Mouse (Mus musculus) intestine, embryonic 14.5 days (tissue): Measurements from ENCODE around the gene Rnaseh2c. TPM values are rescaled to one million over a fixed set of nuclear protein-coding genes. Genes with fewer than 3 reads are reported as not detected.

Source experiments
- ATAC-seq: fragments of 200-750 bp; cut with Nextera tagmentation; replicated peaks from 2 replicates; pipeline ENCODE4 v1.8.0; 2017; ENCODE audit warnings: low read depth, moderate number of reproducible peaks, moderate TSS enrichment, moderate library complexity; ENCODE audit not compliant: low FRiP score, low TSS enrichment
- DNase-seq: peaks from one replicate; pipeline ENCODE4 v3.0.0-alpha.2; 2018; ENCODE audit warnings: low spot score
- H3K27ac ChIP-seq: fragments of 300-500 bp; sonication (generic); 2 replicates; pipeline ENCODE4 v1.5.1; 2014; ENCODE audit warnings: low read depth, mild to moderate bottlenecking, control low read depth
- H3K27me3 ChIP-seq: fragments of 300-500 bp; sonication (generic); replicated peaks from 2 replicates; pipeline ENCODE4 v1.6.1; 2014; ENCODE audit warnings: low read length, control low read depth; ENCODE audit not compliant: control insufficient read depth, insufficient read depth
- H3K36me3 ChIP-seq: fragments of 300-500 bp; sonication (generic); 2 replicates; pipeline ENCODE4 v1.6.1; 2014; ENCODE audit warnings: low read length, control low read depth; ENCODE audit not compliant: control insufficient read depth, insufficient read depth
- H3K4me1 ChIP-seq: fragments of 300-500 bp; sonication (generic); replicated peaks from 2 replicates; pipeline ENCODE4 v1.6.1; 2014; ENCODE audit warnings: low read length, control low read depth, mixed read lengths; ENCODE audit not compliant: control insufficient read depth, insufficient read depth
- H3K4me2 ChIP-seq: fragments of 300-500 bp; sonication (generic); 2 replicates; pipeline ENCODE4 v1.6.1; 2014; ENCODE audit warnings: low read length
- H3K4me3 ChIP-seq: fragments of 300-500 bp; sonication (generic); 2 replicates; pipeline ENCODE4 v1.5.1; 2014; ENCODE audit warnings: low read depth, low read length, control low read depth, mixed read lengths
- H3K9ac ChIP-seq: fragments of 300-500 bp; sonication (generic); 2 replicates; pipeline ENCODE4 v1.6.1; 2014; ENCODE audit warnings: mild to moderate bottlenecking, low read length
- H3K9me3 ChIP-seq: fragments of 300-500 bp; sonication (generic); 2 replicates; pipeline ENCODE4 v1.6.1; 2016; ENCODE audit warnings: low read length, control low read depth; ENCODE audit not compliant: control insufficient read depth
- WGBS: fragments of 180-500 bp; shearing (Covaris S2); extraction: QIAGEN DNeasy Blood & Tissue Kit; methylation state at CpG from one replicate; pipeline ENCODE4 v1.1.7; 2014; 5-methylcytosine and 5-hydroxymethylcytosine counted together
- polyA plus RNA-seq: library from polyadenylated mRNA; unstranded; fragments of >200 nt; fragmentation: Nextera tagmentation; extraction: Ambion mirVana; gene quantifications from 2 replicates; pipeline ENCODE4 v1.2.1, GENCODE M21; 2014

The Rnaseh2c gene
- polyA plus RNA-seq, 1 experiment from 2014 or later, result 131 TPM

GRCm38 (mm10) chr19:5645280-5645679 is 43.6 kb downstream of the Rnaseh2c start:
- no peak overlapping the region for H3K9ac ChIP-seq
- H3K4me1 ChIP-seq, result peaks cover 15% of the 10 kb centered on the region
- H3K9me3 ChIP-seq, result no peaks in the 10 kb centered on the region
- H3K36me3 ChIP-seq, result peaks cover 76% of the 10 kb centered on the region
- H3K27me3 ChIP-seq, result no peaks in the 10 kb centered on the region
- H3K27ac ChIP-seq, result no peak overlapping the region
- ATAC-seq (no peak), DNase-seq (no peak)
- no peak overlapping the region for H3K4me3 ChIP-seq
- WGBS, result 93% methylated on average over 9 of the region's 9 CpGs
- no peak overlapping the region for H3K4me2 ChIP-seq

GRCm38 (mm10) chr19:5646731-5647330 is 45.2 kb downstream of the Rnaseh2c start:
- H3K4me3 ChIP-seq, result no peak overlapping the region
- DNase-seq, result no peak
- H3K27me3 ChIP-seq, result no peaks in the 10 kb centered on the region
- H3K9ac ChIP-seq, result no peak overlapping the region
- 89% methylated on average over 8 of the region's 8 CpGs for WGBS
- no peaks in the 10 kb centered on the region for H3K9me3 ChIP-seq
- ATAC-seq, result no peak
- H3K4me2 ChIP-seq, result no peak overlapping the region
- H3K4me1 ChIP-seq, result peaks cover 15% of the 10 kb centered on the region
- H3K36me3 ChIP-seq, result peaks cover 69% of the 10 kb centered on the region
- H3K27ac ChIP-seq, result no peak overlapping the region

- WGBS, result 88% methylated on average over 6 of the region's 6 CpGs
- no peak overlapping the region for H3K4me3 ChIP-seq
- no peaks in the 10 kb centered on the region for H3K27me3 ChIP-seq
- no peak for DNase-seq
- peaks cover 66% of the 10 kb centered on the region for H3K36me3 ChIP-seq
- peak overlapping the region; percentile 86; the same call in 1 of the 2 replicates for H3K27ac ChIP-seq
- no peak overlapping the region for H3K9ac ChIP-seq
- H3K4me2 ChIP-seq, result no peak overlapping the region
- no peak for ATAC-seq
- no peaks in the 10 kb centered on the region for H3K9me3 ChIP-seq
- peaks cover 15% of the 10 kb centered on the region for H3K4me1 ChIP-seq
Measured at GRCm38 (mm10) chr19:5647791-5648190, 46.1 kb downstream of the Rnaseh2c start.

- Histone ChIP-seq H3K27ac (peak overlapping the region; percentile 86), H3K36me3 (peaks cover 59% of the 10 kb centered on the region)
- WGBS, result 9% methylated on average over 26 of the region's 26 CpGs
Measured at GRCm38 (mm10) chr19:5648401-5649297, 47.0 kb downstream of the Rnaseh2c start.

GRCm38 (mm10) chr19:5649298-5649741 is 47.6 kb downstream of the Rnaseh2c start:
- peak overlapping the region; percentile 64 for H3K4me2 ChIP-seq
- ATAC-seq (no peak), DNase-seq (no peak)
- H3K4me1 ChIP-seq, result peaks cover 15% of the 10 kb centered on the region
- H3K27ac ChIP-seq, result peak overlapping the region; percentile 86; the same call in 1 of the 2 replicates
- H3K27me3 ChIP-seq, result peaks cover 1% of the 10 kb centered on the region; the same call in 1 of the 2 replicates
- peaks cover 53% of the 10 kb centered on the region for H3K36me3 ChIP-seq
- peak overlapping the region; percentile 31 for H3K4me3 ChIP-seq
- H3K9me3 ChIP-seq, result no peaks in the 10 kb centered on the region
- H3K9ac ChIP-seq, result peak overlapping the region; percentile 31
- 71% methylated on average over 6 of the region's 6 CpGs for WGBS

More at GRCm38 (mm10) chr19:5648401-5649297, 47.0 kb downstream of the Rnaseh2c start:
- Histone ChIP-seq H3K4me1 (peaks cover 15% of the 10 kb centered on the region), H3K9me3 (no peaks in the 10 kb centered on the region), H3K4me2 (peak overlapping the region; percentile 64), H3K4me3 (peak overlapping the region; percentile 31), H3K27me3 (no peaks in the 10 kb centered on the region), H3K9ac (peak overlapping the region; percentile 31)
- ATAC-seq (peak; percentile 87), DNase-seq (peak; percentile 90)

- Histone ChIP-seq H3K4me1 (peaks cover 21% of the 10 kb centered on the region), H3K27ac (no peak overlapping the region), H3K36me3 (peaks cover 29% of the 10 kb centered on the region), H3K9me3 (no peaks in the 10 kb centered on the region), H3K4me2 (no peak overlapping the region), H3K9ac (no peak overlapping the region), H3K4me3 (no peak overlapping the region), H3K27me3 (peaks cover 12% of the 10 kb centered on the region)
- DNase-seq (no peak), ATAC-seq (no peak)
- WGBS, result 69% methylated on average over 12 of the region's 13 CpGs
Measured at GRCm38 (mm10) chr19:5651502-5652274, 50.0 kb downstream of the Rnaseh2c start.

- DNase-seq (no peak), ATAC-seq (no peak)
- Histone ChIP-seq H3K36me3 (peaks cover 20% of the 10 kb centered on the region), H3K4me2 (no peak overlapping the region), H3K4me3 (no peak overlapping the region), H3K27me3 (peaks cover 12% of the 10 kb centered on the region), H3K27ac (no peak overlapping the region), H3K4me1 (peaks cover 21% of the 10 kb centered on the region), H3K9ac (no peak overlapping the region), H3K9me3 (no peaks in the 10 kb centered on the region)
- WGBS, result 77% methylated on average over 6 of the region's 6 CpGs
Measured at GRCm38 (mm10) chr19:5652570-5652969, 50.9 kb downstream of the Rnaseh2c start.
